Mouse (Mus musculus) kidney, adult 2 months (tissue): ENCODE data around the gene Eif3a.

Source experiments
- CTCF ChIP-seq: fragments of 200-500 bp; conservative IDR thresholded peaks from 2 replicates; pipeline ENCODE4 v1.5.1; 2011; ENCODE audit warnings: low read depth, mild to moderate bottlenecking, control low read depth, low read length, moderate library complexity, mixed read lengths; ENCODE audit not compliant: insufficient read depth, insufficient read length
- POLR2A ChIP-seq: fragments of 200-500 bp; IDR thresholded peaks from one replicate; pipeline ENCODE4 v1.6.1; 2011; ENCODE audit warnings: low read depth, low read length, control low read depth

DNA sequence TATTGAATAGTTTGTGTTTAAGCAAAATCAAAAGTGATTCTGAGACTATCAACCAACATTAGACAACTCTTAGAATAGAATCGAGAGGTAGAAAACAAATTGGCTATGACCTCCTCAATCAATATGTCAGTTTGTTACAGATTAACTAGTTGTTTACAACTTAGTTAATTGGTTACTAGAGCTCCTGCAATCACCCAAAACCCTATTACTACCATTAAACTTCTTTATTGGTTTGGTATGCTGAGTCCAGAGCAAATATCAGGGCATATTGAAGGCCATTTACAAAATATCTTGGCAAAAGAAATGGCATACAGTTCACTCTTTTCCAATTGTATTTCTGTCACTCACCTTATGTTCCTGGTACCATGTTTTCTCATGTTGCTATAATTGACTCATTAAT lies 42.7 kb downstream of the Eif3a start:
- TF ChIP-seq POLR2A, result no peak
- TF ChIP-seq CTCF, result no peak
